In the genomic region with DNA sequence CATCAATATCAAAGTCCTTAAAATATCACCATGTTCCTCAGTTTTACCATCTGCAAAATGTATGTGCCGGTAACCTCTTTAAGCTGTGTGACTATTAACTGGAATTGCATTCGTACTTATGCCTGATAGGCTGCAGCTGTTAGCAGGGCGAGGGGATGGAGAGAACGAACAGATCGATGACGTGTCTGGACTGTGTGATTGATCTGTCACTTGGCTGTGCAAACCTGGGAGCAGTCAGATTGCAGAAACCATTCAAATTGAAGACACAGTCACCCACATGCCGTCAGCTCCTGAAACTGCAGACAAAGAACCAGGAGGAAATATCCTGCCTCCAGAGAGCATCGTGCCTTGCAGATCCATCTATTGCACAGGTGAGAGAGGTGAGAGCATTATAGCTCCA, we compare ENCODE assay signal across 14 mouse cellular contexts.
"Had no signal": no experiment of that assay in that cellular context is flagged by ENCODE, and none has a peak within 500 bp of the region (broad histone marks: within the 10 kb centered on the region; RNA-seq: fewer than 3 reads in every experiment).

No protein-coding gene starts in this region.

- H3K9ac ChIP-seq: kidney, embryonic 15.5 days; limb, embryonic 13.5 days; liver, embryonic 14.5 days; stomach, embryonic 15.5 days had no signal

- H3K27me3 ChIP-seq: kidney, embryonic 15.5 days; limb, embryonic 13.5 days; stomach, embryonic 15.5 days had no signal

- H3K9me3 ChIP-seq: kidney, embryonic 15.5 days; limb, embryonic 13.5 days; stomach, embryonic 15.5 days had no signal

- H3K27ac ChIP-seq: kidney, embryonic 15.5 days; limb, embryonic 13.5 days; liver, embryonic 14.5 days; stomach, embryonic 15.5 days had no signal

- H3K4me3 ChIP-seq: kidney, embryonic 15.5 days; limb, embryonic 13.5 days; stomach, embryonic 15.5 days had no signal

- H3K4me2 ChIP-seq: kidney, embryonic 15.5 days; limb, embryonic 13.5 days; stomach, embryonic 15.5 days had no signal

- ATAC-seq: intestine, embryonic 16.5 days had no signal

- H3K36me3 ChIP-seq: kidney, embryonic 15.5 days; limb, embryonic 13.5 days; stomach, embryonic 15.5 days had no signal

- DNase-seq: kidney, adult 2 months; kidney, postnatal 14 days; layer of hippocampus, postnatal 36 days; left cerebral cortex, postnatal 4 days; lung, adult 18-20 months; lung, postnatal 36 days; right cerebral cortex, postnatal 4 days; thymus, adult 2 months; thymus, postnatal 25 days had no signal

- H3K4me1 ChIP-seq: kidney, embryonic 15.5 days; stomach, embryonic 15.5 days had no signal
